Mouse (Mus musculus) limb, embryonic 12.5 days (tissue): ENCODE data around the gene Arid5b. TPM values are rescaled to one million over a fixed set of nuclear protein-coding genes. Genes with fewer than 3 reads are reported as not detected.

ENCODE experiments used
- ATAC-seq: fragments of 200-750 bp; cut with Nextera tagmentation; 2 replicates; pipeline ENCODE4 v1.8.0; 2017; ENCODE audit warnings: low read depth, moderate TSS enrichment; ENCODE audit not compliant: insufficient number of reproducible peaks, insufficient read depth, low FRiP score, low TSS enrichment
- H3K27ac ChIP-seq: fragments of 300-500 bp; sonication (generic); 2 replicates; pipeline ENCODE4 v1.5.1; 2016; ENCODE audit warnings: mild to moderate bottlenecking, moderate library complexity
- H3K27me3 ChIP-seq: fragments of 300-500 bp; sonication (generic); 2 replicates; pipeline ENCODE4 v1.6.1; 2016; ENCODE audit warnings: mild to moderate bottlenecking, moderate library complexity
- H3K36me3 ChIP-seq: fragments of 300-500 bp; sonication (generic); 2 replicates; pipeline ENCODE4 v1.6.1; 2016; ENCODE audit warnings: mild to moderate bottlenecking, moderate library complexity
- H3K4me1 ChIP-seq: fragments of 300-500 bp; sonication (generic); replicated peaks from 2 replicates; pipeline ENCODE4 v1.6.1; 2016
- H3K4me2 ChIP-seq: fragments of 300-500 bp; sonication (generic); 2 replicates; pipeline ENCODE4 v1.6.1; 2016; ENCODE audit warnings: mild to moderate bottlenecking, moderate library complexity
- H3K4me3 ChIP-seq: fragments of 300-500 bp; sonication (generic); replicated peaks from 2 replicates; pipeline ENCODE4 v1.5.1; 2016; ENCODE audit warnings: mild to moderate bottlenecking
- H3K9ac ChIP-seq: fragments of 300-500 bp; sonication (generic); replicated peaks from 2 replicates; pipeline ENCODE4 v1.6.1; 2016; ENCODE audit warnings: mild to moderate bottlenecking, moderate library complexity
- H3K9me3 ChIP-seq: fragments of 300-500 bp; sonication (generic); 2 replicates; pipeline ENCODE4 v1.6.1; 2016; ENCODE audit warnings: mild to moderate bottlenecking, moderate library complexity
- WGBS: fragments of 180-500 bp; shearing (Covaris S2); methylation state at CpG from one replicate; pipeline ENCODE4 v1.1.7; 2016; 5-methylcytosine and 5-hydroxymethylcytosine counted together
- polyA plus RNA-seq: library from polyadenylated mRNA; unstranded; fragments of >200 nt; fragmentation: Nextera tagmentation; extraction: Ambion mirVana; gene quantifications from 2 replicates; pipeline ENCODE4 v1.2.1, GENCODE M21; 2016

Gene Arid5b
- polyA plus RNA-seq, 1 experiment from 2014 or later: 48.0 TPM

GRCm38 (mm10) chr10:68061249-68061615, 217.3 kb downstream of the Arid5b start:
- Histone ChIP-seq H3K27me3 (no peaks in the 10 kb centered on the region), H3K9ac (no peak overlapping the region), H3K36me3 (no peaks in the 10 kb centered on the region), H3K4me3 (no peak overlapping the region), H3K4me2 (no peak overlapping the region), H3K27ac (peak overlapping the region; percentile 24; the same call in 1 of the 2 replicates), H3K9me3 (no peaks in the 10 kb centered on the region), H3K4me1 (peaks cover 5% of the 10 kb centered on the region; the same call in 1 of the 2 replicates)
- no peak for ATAC-seq
- WGBS: 42% methylated on average over 8 of the region's 8 CpGs

GRCm38 (mm10) chr10:68060590-68061248, 217.8 kb downstream of the Arid5b start:
- Histone ChIP-seq H3K27me3 (no peaks in the 10 kb centered on the region), H3K4me2 (no peak overlapping the region), H3K4me3 (no peak overlapping the region), H3K36me3 (no peaks in the 10 kb centered on the region), H3K4me1 (peaks cover 5% of the 10 kb centered on the region; the same call in 1 of the 2 replicates), H3K9ac (no peak overlapping the region), H3K27ac (peak overlapping the region; percentile 24; the same call in 1 of the 2 replicates), H3K9me3 (no peaks in the 10 kb centered on the region)
- 66% methylated on average over 16 of the region's 16 CpGs for WGBS
- no peak for ATAC-seq

GRCm38 (mm10) chr10:68058378-68058777, 220.2 kb downstream of the Arid5b start:
- no peak overlapping the region for H3K27ac ChIP-seq
- WGBS: 90% methylated on average over 1 of the region's 1 CpGs
- no peak for ATAC-seq

GRCm38 (mm10) chr10:68057841-68058240, 220.7 kb downstream of the Arid5b start:
- 93% methylated on average over 3 of the region's 3 CpGs for WGBS
- H3K36me3 ChIP-seq: no peaks in the 10 kb centered on the region
- H3K4me2 ChIP-seq: no peak overlapping the region
- no peak overlapping the region for H3K4me3 ChIP-seq
- H3K4me1 ChIP-seq: peaks cover 5% of the 10 kb centered on the region; the same call in 1 of the 2 replicates
- H3K27ac ChIP-seq: no peak overlapping the region
- no peaks in the 10 kb centered on the region for H3K27me3 ChIP-seq
- no peak overlapping the region for H3K9ac ChIP-seq
- ATAC-seq: no peak
- no peaks in the 10 kb centered on the region for H3K9me3 ChIP-seq

More at GRCm38 (mm10) chr10:68058378-68058777, 220.2 kb downstream of the Arid5b start:
- Histone ChIP-seq H3K27me3 (no peaks in the 10 kb centered on the region), H3K36me3 (no peaks in the 10 kb centered on the region), H3K4me3 (no peak overlapping the region), H3K9ac (no peak overlapping the region), H3K9me3 (no peaks in the 10 kb centered on the region), H3K4me2 (no peak overlapping the region), H3K4me1 (peaks cover 5% of the 10 kb centered on the region; the same call in 1 of the 2 replicates)

GRCm38 (mm10) chr10:68054706-68055105, 223.8 kb downstream of the Arid5b start:
- Histone ChIP-seq H3K27ac (no peak overlapping the region), H3K4me1 (no peaks in the 10 kb centered on the region; the same call in 1 of the 2 replicates), H3K27me3 (no peaks in the 10 kb centered on the region), H3K36me3 (no peaks in the 10 kb centered on the region), H3K9ac (no peak overlapping the region), H3K4me2 (no peak overlapping the region), H3K4me3 (no peak overlapping the region), H3K9me3 (0 out of 2 replicates have a peak, but pooled peaks cover 5% of the 10 kb centered on the region)
- whole genome bisulfite sequencing: 90% methylated on average over 6 of the region's 6 CpGs
- no peak for ATAC-seq

GRCm38 (mm10) chr10:68054131-68054530, 224.4 kb downstream of the Arid5b start:
- Histone ChIP-seq H3K9me3 (0 out of 2 replicates have a peak, but pooled peaks cover 5% of the 10 kb centered on the region), H3K4me2 (no peak overlapping the region), H3K27me3 (no peaks in the 10 kb centered on the region), H3K27ac (no peak overlapping the region), H3K4me3 (no peak overlapping the region), H3K36me3 (no peaks in the 10 kb centered on the region), H3K4me1 (no peaks in the 10 kb centered on the region; the same call in 1 of the 2 replicates), H3K9ac (no peak overlapping the region)
- no peak for ATAC-seq
- WGBS: 89% methylated on average over 5 of the region's 5 CpGs

- no peak for ATAC-seq
- Histone ChIP-seq H3K27me3 (no peaks in the 10 kb centered on the region), H3K4me1 (no peaks in the 10 kb centered on the region), H3K9me3 (0 out of 2 replicates have a peak, but pooled peaks cover 5% of the 10 kb centered on the region), H3K9ac (no peak overlapping the region), H3K27ac (no peak overlapping the region), H3K36me3 (no peaks in the 10 kb centered on the region), H3K4me2 (no peak overlapping the region), H3K4me3 (no peak overlapping the region)
- 88% methylated on average over 8 of the region's 8 CpGs for WGBS
These were observed 226.2 kb downstream of the Arid5b start for GRCm38 (mm10) chr10:68052307-68052706.

GRCm38 (mm10) chr10:68051316-68051933, 227.1 kb downstream of the Arid5b start:
- Histone ChIP-seq H3K27ac (no peak overlapping the region), H3K9me3 (0 out of 2 replicates have a peak, but pooled peaks cover 5% of the 10 kb centered on the region), H3K27me3 (no peaks in the 10 kb centered on the region), H3K4me3 (no peak overlapping the region), H3K9ac (no peak overlapping the region), H3K4me1 (no peaks in the 10 kb centered on the region), H3K4me2 (no peak overlapping the region), H3K36me3 (no peaks in the 10 kb centered on the region)
- 89% methylated on average over 14 of the region's 14 CpGs for WGBS
- ATAC-seq: no peak

GRCm38 (mm10) chr10:68050882-68051281, 227.7 kb downstream of the Arid5b start:
- H3K9me3 ChIP-seq: 0 out of 2 replicates have a peak, but pooled peaks cover 5% of the 10 kb centered on the region
- no peak overlapping the region for H3K4me2 ChIP-seq
- WGBS: 90% methylated on average over 13 of the region's 13 CpGs
- no peaks in the 10 kb centered on the region for H3K27me3 ChIP-seq
- H3K4me3 ChIP-seq: no peak overlapping the region
- no peaks in the 10 kb centered on the region for H3K36me3 ChIP-seq
- no peak for ATAC-seq
- H3K4me1 ChIP-seq: no peaks in the 10 kb centered on the region
- no peak overlapping the region for H3K27ac ChIP-seq
- H3K9ac ChIP-seq: no peak overlapping the region

- Histone ChIP-seq H3K27me3 (no peaks in the 10 kb centered on the region), H3K4me3 (no peak overlapping the region), H3K9ac (no peak overlapping the region), H3K27ac (no peak overlapping the region), H3K4me1 (no peaks in the 10 kb centered on the region), H3K4me2 (no peak overlapping the region), H3K36me3 (no peaks in the 10 kb centered on the region), H3K9me3 (0 out of 2 replicates have a peak, but pooled peaks cover 5% of the 10 kb centered on the region)
- ATAC-seq: no peak
- WGBS: 82% methylated on average over 8 of the region's 8 CpGs
These were observed 229.8 kb downstream of the Arid5b start for GRCm38 (mm10) chr10:68048641-68049305.

- no peak overlapping the region for H3K4me3 ChIP-seq
- H3K27me3 ChIP-seq: no peaks in the 10 kb centered on the region
- H3K4me1 ChIP-seq: no peaks in the 10 kb centered on the region
- H3K9me3 ChIP-seq: no peaks in the 10 kb centered on the region
- H3K27ac ChIP-seq: no peak overlapping the region
- ATAC-seq: no peak
- no peak overlapping the region for H3K4me2 ChIP-seq
- 84% methylated on average over 8 of the region's 8 CpGs for WGBS
- H3K36me3 ChIP-seq: peaks cover 7% of the 10 kb centered on the region; the same call in 1 of the 2 replicates
- no peak overlapping the region for H3K9ac ChIP-seq
These were observed 233.7 kb downstream of the Arid5b start for GRCm38 (mm10) chr10:68044864-68045263.
